Mouse (Mus musculus) neural tube, embryonic 15.5 days (tissue): ENCODE measurements around the gene Efhd2. TPM values are rescaled to one million over a fixed set of nuclear protein-coding genes. Genes with fewer than 3 reads are reported as not detected.
A peak's percentile ranks its signal among the peaks of the same experiment; 100 is the strongest.

Experiments used
- ATAC-seq: fragments of 200-750 bp; cut with Nextera tagmentation; 2 replicates; pipeline ENCODE4 v1.8.0; 2017; ENCODE audit warnings: mild to moderate bottlenecking, moderate TSS enrichment, moderate library complexity; ENCODE audit not compliant: low FRiP score
- H3K27ac ChIP-seq: fragments of 300-500 bp; sonication (generic); replicated peaks from 2 replicates; pipeline ENCODE4 v1.5.1; 2015; ENCODE audit warnings: mild to moderate bottlenecking, inconsistent platforms
- H3K27me3 ChIP-seq: fragments of 300-500 bp; sonication (generic); replicated peaks from 2 replicates; pipeline ENCODE4 v1.6.1; 2015; ENCODE audit warnings: inconsistent platforms
- H3K36me3 ChIP-seq: fragments of 300-500 bp; sonication (generic); 2 replicates; pipeline ENCODE4 v1.6.1; 2015; ENCODE audit warnings: inconsistent platforms
- H3K4me1 ChIP-seq: fragments of 300-500 bp; sonication (generic); 2 replicates; pipeline ENCODE4 v1.6.1; 2015; ENCODE audit warnings: inconsistent platforms
- H3K4me2 ChIP-seq: fragments of 300-500 bp; sonication (generic); 2 replicates; pipeline ENCODE4 v1.6.1; 2015; ENCODE audit warnings: inconsistent platforms, mild to moderate bottlenecking, moderate library complexity
- H3K4me3 ChIP-seq: fragments of 300-500 bp; sonication (generic); replicated peaks from 2 replicates; pipeline ENCODE4 v1.5.1; 2015; ENCODE audit warnings: mild to moderate bottlenecking, inconsistent platforms
- H3K9ac ChIP-seq: fragments of 300-500 bp; sonication (generic); replicated peaks from 2 replicates; pipeline ENCODE4 v1.6.1; 2015; ENCODE audit warnings: mild to moderate bottlenecking, inconsistent platforms
- H3K9me3 ChIP-seq: fragments of 300-500 bp; sonication (generic); replicated peaks from 2 replicates; pipeline ENCODE4 v1.6.1; 2016; ENCODE audit warnings: inconsistent platforms
- WGBS: fragments of 180-500 bp; shearing (Covaris S2); methylation state at CpG from one replicate; pipeline ENCODE4 v1.1.7; 2015; ENCODE audit warnings: mixed read lengths; 5-methylcytosine and 5-hydroxymethylcytosine counted together
- polyA plus RNA-seq: library from polyadenylated mRNA; unstranded; fragments of >200 nt; fragmentation: Nextera tagmentation; extraction: Ambion mirVana; gene quantifications from 2 replicates; pipeline ENCODE4 v1.2.1, GENCODE M21; 2015

Gene Efhd2
- polyA plus RNA-seq, 1 experiment from 2014 or later, result 75.6 TPM

GRCm38 (mm10) chr4:141898905-141899304 lies 24.2 kb upstream of the Efhd2 start:
- Histone ChIP-seq H3K9ac (no peak overlapping the region), H3K4me2 (no peak overlapping the region), H3K27me3 (no peaks in the 10 kb centered on the region), H3K27ac (peak overlapping the region; percentile 72), H3K4me3 (no peak overlapping the region), H3K9me3 (no peaks in the 10 kb centered on the region), H3K4me1 (peaks cover 49% of the 10 kb centered on the region), H3K36me3 (no peaks in the 10 kb centered on the region)
- WGBS, result 90% methylated on average over 8 of the region's 8 CpGs
- ATAC-seq, result no peak

GRCm38 (mm10) chr4:141897838-141898237 lies 23.1 kb upstream of the Efhd2 start:
- WGBS, result 44% methylated on average over 3 of the region's 3 CpGs
- Histone ChIP-seq H3K27ac (no peak overlapping the region), H3K27me3 (no peaks in the 10 kb centered on the region), H3K4me1 (peaks cover 49% of the 10 kb centered on the region), H3K9ac (no peak overlapping the region), H3K36me3 (no peaks in the 10 kb centered on the region), H3K4me2 (no peak overlapping the region), H3K4me3 (no peak overlapping the region), H3K9me3 (no peaks in the 10 kb centered on the region)
- no peak for ATAC-seq

- H3K4me2 ChIP-seq, result no peak overlapping the region
- H3K4me3 ChIP-seq, result no peak overlapping the region
- H3K27ac ChIP-seq, result no peak overlapping the region
- no peaks in the 10 kb centered on the region for H3K27me3 ChIP-seq
- H3K9ac ChIP-seq, result no peak overlapping the region
- 67% methylated on average over 6 of the region's 6 CpGs for WGBS
- no peaks in the 10 kb centered on the region for H3K9me3 ChIP-seq
- ATAC-seq, result no peak
- H3K4me1 ChIP-seq, result peaks cover 44% of the 10 kb centered on the region
- H3K36me3 ChIP-seq, result no peaks in the 10 kb centered on the region
These were observed 22.5 kb upstream of the Efhd2 start for GRCm38 (mm10) chr4:141897225-141897624.

- no peak overlapping the region for H3K9ac ChIP-seq
- H3K36me3 ChIP-seq, result no peaks in the 10 kb centered on the region
- no peaks in the 10 kb centered on the region for H3K9me3 ChIP-seq
- no peaks in the 10 kb centered on the region for H3K27me3 ChIP-seq
- WGBS, result 57% methylated on average over 12 of the region's 12 CpGs
- H3K27ac ChIP-seq, result no peak overlapping the region
- ATAC-seq, result no peak
- H3K4me2 ChIP-seq, result no peak overlapping the region
- H3K4me3 ChIP-seq, result no peak overlapping the region
- H3K4me1 ChIP-seq, result peaks cover 33% of the 10 kb centered on the region
These were observed 21.1 kb upstream of the Efhd2 start for GRCm38 (mm10) chr4:141895772-141896171.

GRCm38 (mm10) chr4:141893157-141893784 lies 18.6 kb upstream of the Efhd2 start:
- Histone ChIP-seq H3K27ac (no peak overlapping the region), H3K4me3 (no peak overlapping the region), H3K36me3 (no peaks in the 10 kb centered on the region), H3K9ac (no peak overlapping the region), H3K4me1 (peaks cover 20% of the 10 kb centered on the region; the same call in 1 of the 2 replicates), H3K9me3 (no peaks in the 10 kb centered on the region), H3K4me2 (no peak overlapping the region), H3K27me3 (no peaks in the 10 kb centered on the region)
- WGBS, result 87% methylated on average over 8 of the region's 8 CpGs
- ATAC-seq, result no peak

- H3K27me3 ChIP-seq, result no peaks in the 10 kb centered on the region
- ATAC-seq, result no peak
- H3K4me1 ChIP-seq, result no peaks in the 10 kb centered on the region
- 58% methylated on average over 6 of the region's 6 CpGs for whole genome bisulfite sequencing
- no peak overlapping the region for H3K4me2 ChIP-seq
- H3K36me3 ChIP-seq, result no peaks in the 10 kb centered on the region
- H3K27ac ChIP-seq, result no peak overlapping the region
- no peaks in the 10 kb centered on the region for H3K9me3 ChIP-seq
- H3K4me3 ChIP-seq, result no peak overlapping the region
- no peak overlapping the region for H3K9ac ChIP-seq
These were observed 11.8 kb upstream of the Efhd2 start for GRCm38 (mm10) chr4:141886385-141886968.

GRCm38 (mm10) chr4:141885451-141885850 lies 10.7 kb upstream of the Efhd2 start:
- Histone ChIP-seq H3K36me3 (no peaks in the 10 kb centered on the region), H3K9me3 (no peaks in the 10 kb centered on the region), H3K4me3 (no peak overlapping the region), H3K4me2 (no peak overlapping the region), H3K27ac (no peak overlapping the region), H3K9ac (no peak overlapping the region), H3K4me1 (no peaks in the 10 kb centered on the region), H3K27me3 (no peaks in the 10 kb centered on the region)
- 83% methylated on average over 9 of the region's 9 CpGs for WGBS
- no peak for ATAC-seq

GRCm38 (mm10) chr4:141882858-141883257 lies 8.1 kb upstream of the Efhd2 start:
- WGBS, result 84% methylated on average over 7 of the region's 7 CpGs
- no peak overlapping the region for H3K27ac ChIP-seq
- H3K27me3 ChIP-seq, result no peaks in the 10 kb centered on the region
- no peak overlapping the region for H3K4me3 ChIP-seq
- no peak overlapping the region for H3K4me2 ChIP-seq
- no peaks in the 10 kb centered on the region for H3K9me3 ChIP-seq
- H3K9ac ChIP-seq, result no peak overlapping the region
- H3K36me3 ChIP-seq, result no peaks in the 10 kb centered on the region
- ATAC-seq, result no peak
- no peaks in the 10 kb centered on the region for H3K4me1 ChIP-seq

GRCm38 (mm10) chr4:141881950-141882349 lies 7.2 kb upstream of the Efhd2 start:
- Histone ChIP-seq H3K4me2 (no peak overlapping the region), H3K9me3 (no peaks in the 10 kb centered on the region), H3K27me3 (no peaks in the 10 kb centered on the region), H3K27ac (no peak overlapping the region), H3K9ac (no peak overlapping the region), H3K36me3 (no peaks in the 10 kb centered on the region), H3K4me1 (no peaks in the 10 kb centered on the region), H3K4me3 (no peak overlapping the region)
- no peak for ATAC-seq
- 77% methylated on average over 5 of the region's 5 CpGs for WGBS

GRCm38 (mm10) chr4:141881289-141881914 lies 6.7 kb upstream of the Efhd2 start:
- 65% methylated on average over 10 of the region's 10 CpGs for WGBS

GRCm38 (mm10) chr4:141879875-141880274 lies 5.2 kb upstream of the Efhd2 start:
- Histone ChIP-seq H3K36me3 (no peaks in the 10 kb centered on the region), H3K4me3 (no peak overlapping the region), H3K27me3 (no peaks in the 10 kb centered on the region), H3K4me1 (peaks cover 8% of the 10 kb centered on the region), H3K9me3 (no peaks in the 10 kb centered on the region), H3K27ac (no peak overlapping the region), H3K9ac (no peak overlapping the region), H3K4me2 (no peak overlapping the region)
- 73% methylated on average over 9 of the region's 9 CpGs for WGBS
- ATAC-seq, result no peak

More at GRCm38 (mm10) chr4:141881289-141881914, 6.7 kb upstream of the Efhd2 start:
- no peak overlapping the region for H3K4me2 ChIP-seq
- H3K9me3 ChIP-seq, result no peaks in the 10 kb centered on the region
- no peak overlapping the region for H3K27ac ChIP-seq
- H3K4me1 ChIP-seq, result no peaks in the 10 kb centered on the region
- H3K4me3 ChIP-seq, result no peak overlapping the region
- H3K9ac ChIP-seq, result no peak overlapping the region
- no peaks in the 10 kb centered on the region for H3K36me3 ChIP-seq
- ATAC-seq, result no peak
- no peaks in the 10 kb centered on the region for H3K27me3 ChIP-seq

GRCm38 (mm10) chr4:141879074-141879473 lies 4.4 kb upstream of the Efhd2 start:
- ATAC-seq, result no peak
- 77% methylated on average over 4 of the region's 4 CpGs for WGBS
- Histone ChIP-seq H3K9me3 (no peaks in the 10 kb centered on the region), H3K4me3 (no peak overlapping the region), H3K4me1 (peaks cover 8% of the 10 kb centered on the region), H3K36me3 (no peaks in the 10 kb centered on the region), H3K9ac (no peak overlapping the region), H3K27ac (no peak overlapping the region), H3K4me2 (no peak overlapping the region), H3K27me3 (no peaks in the 10 kb centered on the region)
